Mouse (Mus musculus) spleen, postnatal 0 days (tissue): ENCODE measurements around the gene Prpf40b. TPM values are rescaled to one million over a fixed set of nuclear protein-coding genes. Genes with fewer than 3 reads are reported as not detected.

Experiments used
- polyA plus RNA-seq: library from polyadenylated mRNA; unstranded; fragments of >200 nt; fragmentation: Nextera tagmentation; extraction: Ambion mirVana; gene quantifications from 2 replicates; pipeline ENCODE4 v1.2.1, GENCODE M21; 2015

The Prpf40b gene
- 11.2 and 16.8 TPM in 2 replicates for polyA plus RNA-seq

GRCm38 (mm10) chr15:99294813-99295374 is at the start of gene Prpf40b:
Prpf40b (plus strand) TSS chr15:99295087.

GRCm38 (mm10) chr15:99251626-99252380 is 43.1 kb upstream of the Prpf40b start, which contains the start of gene Mcrs1:
Mcrs1 (minus strand) TSS chr15:99251961.

GRCm38 (mm10) chr15:99295484-99295981 is 646 bp downstream of the Prpf40b start, which contains the start of gene Fam186b:
Fam186b (minus strand) TSS chr15:99295888.

Other genes with a start within 250 kb of the Prpf40b start
- gene Prph, start 239.9 kb upstream of the Prpf40b start, polyA plus RNA-seq, result 1.5 and 1.8 TPM in 2 replicates
- gene Troap, start 220.5 kb upstream of the Prpf40b start, polyA plus RNA-seq, result 18.9 and 20.9 TPM in 2 replicates
- gene C1ql4, start 207.3 kb upstream of the Prpf40b start, polyA plus RNA-seq, result not detected in 2 replicates
- not detected in 2 replicates for gene Dnajc22, start 201.9 kb upstream of the Prpf40b start, polyA plus RNA-seq
- gene Spats2, start 169.2 kb upstream of the Prpf40b start, polyA plus RNA-seq, result 6.1 and 6.6 TPM in 2 replicates
- gene Kcnh3, start 70.2 kb upstream of the Prpf40b start, polyA plus RNA-seq, result 0.50 and 0.59 TPM in 2 replicates
- 66.4 and 69.8 TPM in 2 replicates for gene Mcrs1, start 43.1 kb upstream of the Prpf40b start, polyA plus RNA-seq
- gene Fam186b, start 801 bp downstream of the Prpf40b start, polyA plus RNA-seq, result 0.05 TPM in 1 of 2 replicates, not detected in the other
- gene Fmnl3, start 75.4 kb downstream of the Prpf40b start, polyA plus RNA-seq, result 7.0 and 9.0 TPM in 2 replicates
- gene Tmbim6, start 97.8 kb downstream of the Prpf40b start, polyA plus RNA-seq, result 228 and 262 TPM in 2 replicates
- 1.4 and 2.2 TPM in 2 replicates for gene Nckap5l, start 162.7 kb downstream of the Prpf40b start, polyA plus RNA-seq
- gene Bcdin3d, start 179.6 kb downstream of the Prpf40b start, polyA plus RNA-seq, result 7.7 and 8.2 TPM in 2 replicates
- 0.13 TPM in 1 of 2 replicates, not detected in the other for gene Faim2, start 233.1 kb downstream of the Prpf40b start, polyA plus RNA-seq